Mouse (Mus musculus) myocyte (in vitro differentiated cells): ENCODE results near the gene Ttc3.

ENCODE experiments used
- CEBPB ChIP-seq: IDR thresholded peaks from 2 replicates; pipeline ENCODE4 v1.6.1; 2011; ENCODE audit warnings: mild to moderate bottlenecking, moderate library complexity; ENCODE audit not compliant: poor library complexity, insufficient read depth, severe bottlenecking
- E2F4 ChIP-seq: IDR thresholded peaks from one replicate; pipeline ENCODE4 v1.6.1; 2011; ENCODE audit warnings: mild to moderate bottlenecking, control low read depth, moderate library complexity; ENCODE audit not compliant: insufficient read depth
- POLR2A ChIP-seq: IDR thresholded peaks from one replicate; pipeline ENCODE4 v1.6.1; 2011; ENCODE audit warnings: low read depth, mild to moderate bottlenecking, control low read depth, moderate library complexity; ENCODE audit not compliant: insufficient read length
- POLR2AphosphoS2 ChIP-seq: IDR thresholded peaks from one replicate; pipeline ENCODE4 v1.6.1; 2011; ENCODE audit warnings: low read depth, control low read depth; ENCODE audit not compliant: insufficient read length
- TCF12 ChIP-seq: IDR thresholded peaks from one replicate; pipeline ENCODE4 v1.6.1; 2011; ENCODE audit warnings: mild to moderate bottlenecking, control low read depth; ENCODE audit not compliant: poor library complexity, insufficient read depth, severe bottlenecking
- USF1 ChIP-seq: IDR thresholded peaks from one replicate; pipeline ENCODE4 v1.6.1; 2011; ENCODE audit warnings: low read depth, mild to moderate bottlenecking, control low read depth, moderate library complexity

DNA sequence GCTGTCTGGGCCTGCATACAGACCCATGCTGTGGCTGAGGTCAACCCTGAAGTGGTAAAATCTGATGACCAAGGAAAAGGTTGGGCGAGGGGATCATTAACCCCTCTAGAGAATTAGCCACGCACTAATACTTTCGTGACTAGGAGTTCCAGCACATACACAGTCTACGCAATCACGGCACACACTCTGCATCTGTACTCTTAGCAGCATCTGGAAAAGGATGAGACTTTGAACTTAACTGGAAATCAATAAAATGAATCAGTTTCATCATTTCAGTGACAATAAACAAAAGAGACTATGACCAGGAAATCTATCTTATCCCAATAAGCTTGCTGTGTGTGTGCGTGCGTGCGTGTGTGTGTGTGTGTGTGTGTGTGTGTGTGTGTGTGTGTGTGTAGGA lies 138.4 kb downstream of the Ttc3 start:
- TF ChIP-seq USF1 (no peak), POLR2A (no peak), CEBPB (no peak), POLR2AphosphoS2 (no peak), TCF12 (no peak), E2F4 (no peak)
